Mouse (Mus musculus) erythroblast, adult 5-6 weeks (primary cell): ENCODE data around the gene Olfr1234. TPM values are rescaled to one million over a fixed set of nuclear protein-coding genes. Genes with fewer than 3 reads are reported as not detected.

Experiments used
- ATAC-seq: replicated peaks from 2 replicates; pipeline ENCODE4 v1.8.0; 2016; ENCODE audit warnings: moderate number of reproducible peaks, mild to moderate bottlenecking, moderate TSS enrichment, inconsistent platforms; ENCODE audit not compliant: poor library complexity, low FRiP score, severe bottlenecking
- total RNA-seq, 2 experiments: library from RNA; stranded (forward) in 1 of 2; stranded (reverse) in 1 of 2; fragments of 150-400 nt in 1 of 2; fragments of 200-764, 138-1000 nt in 1 of 2; gene quantifications; 2 replicates each; pipeline versions ENCODE4 v1.2.3 to v1.2.4; 2015 to 2017; ENCODE audit warnings: low replicate concordance in 2 of 2

The Olfr1234 gene
- total RNA-seq (2015; ENCODE audit: low replicate concordance) (not detected in 2 replicates), total RNA-seq (2017; ENCODE audit: low replicate concordance) (not detected in 2 replicates)

GRCm38 (mm10) chr2:89364765-89365164, at the start of gene Olfr1234:
Gene Olfr1234 (minus strand): TSS chr2:89364865.
- no peak for ATAC-seq

GRCm38 (mm10) chr2:89409576-89409975, 44.9 kb upstream of the Olfr1234 start, which contains the start of gene Olfr1238:
Gene Olfr1238 (minus strand): TSS chr2:89409676.
- ATAC-seq: no peak

- no peak for ATAC-seq
Observed at GRCm38 (mm10) chr2:89400882-89401281, 36.2 kb upstream of the Olfr1234 start.

GRCm38 (mm10) chr2:89342298-89342697, 22.4 kb downstream of the Olfr1234 start, which contains the start of gene Olfr1233:
Gene Olfr1233 (minus strand): TSS chr2:89342398.
- ATAC-seq: no peak

GRCm38 (mm10) chr2:89329575-89329974, 35.1 kb downstream of the Olfr1234 start, which contains the start of gene Olfr1232:
Gene Olfr1232 (minus strand): TSS chr2:89329675.
- no peak for ATAC-seq

Other genes starting within 250 kb of the Olfr1234 start
- not detected in 2 replicates for gene Olfr1221, start 247.6 kb downstream of the Olfr1234 start, total RNA-seq (2015; ENCODE audit: low replicate concordance)
- not detected in 2 replicates for gene Olfr1221, start 247.6 kb downstream of the Olfr1234 start, total RNA-seq (2017; ENCODE audit: low replicate concordance)
- 0.21 TPM in 1 of 2 replicates, not detected in the other for gene Olfr1222, start 231.8 kb downstream of the Olfr1234 start, total RNA-seq (2015; ENCODE audit: low replicate concordance)
- gene Olfr1222, start 231.8 kb downstream of the Olfr1234 start, total RNA-seq (2017; ENCODE audit: low replicate concordance): not detected in 2 replicates
- not detected in 2 replicates for gene Olfr1223, start 213.3 kb downstream of the Olfr1234 start, total RNA-seq (2015; ENCODE audit: low replicate concordance)
- not detected in 2 replicates for gene Olfr1223, start 213.3 kb downstream of the Olfr1234 start, total RNA-seq (2017; ENCODE audit: low replicate concordance)
- gene Olfr1224-ps1, start 200.8 kb downstream of the Olfr1234 start, total RNA-seq (2015; ENCODE audit: low replicate concordance): not detected in 2 replicates
- not detected in 2 replicates for gene Olfr1224-ps1, start 200.8 kb downstream of the Olfr1234 start, total RNA-seq (2017; ENCODE audit: low replicate concordance)
- not detected in 2 replicates for gene Olfr1225, start 190.2 kb downstream of the Olfr1234 start, total RNA-seq (2015; ENCODE audit: low replicate concordance)
- not detected in 2 replicates for gene Olfr1225, start 190.2 kb downstream of the Olfr1234 start, total RNA-seq (2017; ENCODE audit: low replicate concordance)
- not detected in 2 replicates for gene Olfr1226, start 164.8 kb downstream of the Olfr1234 start, total RNA-seq (2015; ENCODE audit: low replicate concordance)
- gene Olfr1226, start 164.8 kb downstream of the Olfr1234 start, total RNA-seq (2017; ENCODE audit: low replicate concordance): not detected in 2 replicates
- not detected in 2 replicates for gene Olfr1228, start 110.8 kb downstream of the Olfr1234 start, total RNA-seq (2015; ENCODE audit: low replicate concordance)
- gene Olfr1228, start 110.8 kb downstream of the Olfr1234 start, total RNA-seq (2017; ENCODE audit: low replicate concordance): not detected in 2 replicates
- not detected in 2 replicates for gene Olfr1229, start 76.9 kb downstream of the Olfr1234 start, total RNA-seq (2015; ENCODE audit: low replicate concordance)
- gene Olfr1229, start 76.9 kb downstream of the Olfr1234 start, total RNA-seq (2017; ENCODE audit: low replicate concordance): not detected in 2 replicates
- gene Olfr1230, start 67.6 kb downstream of the Olfr1234 start, total RNA-seq (2015; ENCODE audit: low replicate concordance): not detected in 2 replicates
- gene Olfr1230, start 67.6 kb downstream of the Olfr1234 start, total RNA-seq (2017; ENCODE audit: low replicate concordance): not detected in 2 replicates
- not detected in 2 replicates for gene Olfr1231, start 57.8 kb downstream of the Olfr1234 start, total RNA-seq (2015; ENCODE audit: low replicate concordance)
- gene Olfr1231, start 57.8 kb downstream of the Olfr1234 start, total RNA-seq (2017; ENCODE audit: low replicate concordance): not detected in 2 replicates
- gene Olfr1232, start 35.2 kb downstream of the Olfr1234 start, total RNA-seq (2015; ENCODE audit: low replicate concordance): not detected in 2 replicates
- gene Olfr1232, start 35.2 kb downstream of the Olfr1234 start, total RNA-seq (2017; ENCODE audit: low replicate concordance): not detected in 2 replicates
- gene Olfr1233, start 22.5 kb downstream of the Olfr1234 start, total RNA-seq (2015; ENCODE audit: low replicate concordance): not detected in 2 replicates
- not detected in 2 replicates for gene Olfr1233, start 22.5 kb downstream of the Olfr1234 start, total RNA-seq (2017; ENCODE audit: low replicate concordance)
- not detected in 2 replicates for gene Olfr1238, start 44.8 kb upstream of the Olfr1234 start, total RNA-seq (2015; ENCODE audit: low replicate concordance)
- gene Olfr1238, start 44.8 kb upstream of the Olfr1234 start, total RNA-seq (2017; ENCODE audit: low replicate concordance): not detected in 2 replicates
- not detected in 2 replicates for gene Olfr1239, start 55.5 kb upstream of the Olfr1234 start, total RNA-seq (2015; ENCODE audit: low replicate concordance)
- not detected in 2 replicates for gene Olfr1239, start 55.5 kb upstream of the Olfr1234 start, total RNA-seq (2017; ENCODE audit: low replicate concordance)
- gene Olfr1240, start 78.1 kb upstream of the Olfr1234 start, total RNA-seq (2015; ENCODE audit: low replicate concordance): not detected in 2 replicates
- not detected in 2 replicates for gene Olfr1240, start 78.1 kb upstream of the Olfr1234 start, total RNA-seq (2017; ENCODE audit: low replicate concordance)
- gene Olfr1241, start 122.3 kb upstream of the Olfr1234 start, total RNA-seq (2015; ENCODE audit: low replicate concordance): not detected in 2 replicates
- not detected in 2 replicates for gene Olfr1241, start 122.3 kb upstream of the Olfr1234 start, total RNA-seq (2017; ENCODE audit: low replicate concordance)
- not detected in 2 replicates for gene Olfr1242, start 133.5 kb upstream of the Olfr1234 start, total RNA-seq (2015; ENCODE audit: low replicate concordance)
- gene Olfr1242, start 133.5 kb upstream of the Olfr1234 start, total RNA-seq (2017; ENCODE audit: low replicate concordance): not detected in 2 replicates
- gene Olfr1243, start 166.6 kb upstream of the Olfr1234 start, total RNA-seq (2015; ENCODE audit: low replicate concordance): not detected in 2 replicates
- not detected in 2 replicates for gene Olfr1243, start 166.6 kb upstream of the Olfr1234 start, total RNA-seq (2017; ENCODE audit: low replicate concordance)
- gene Olfr1245, start 213.6 kb upstream of the Olfr1234 start, total RNA-seq (2015; ENCODE audit: low replicate concordance): not detected in 2 replicates
- gene Olfr1245, start 213.6 kb upstream of the Olfr1234 start, total RNA-seq (2017; ENCODE audit: low replicate concordance): 2.1 TPM in 1 of 2 replicates, not detected in the other
- gene Olfr1246, start 228.3 kb upstream of the Olfr1234 start, total RNA-seq (2015; ENCODE audit: low replicate concordance): not detected in 2 replicates
- not detected in 2 replicates for gene Olfr1246, start 228.3 kb upstream of the Olfr1234 start, total RNA-seq (2017; ENCODE audit: low replicate concordance)
- not detected in 2 replicates for gene Olfr1247, start 249.3 kb upstream of the Olfr1234 start, total RNA-seq (2015; ENCODE audit: low replicate concordance)
- gene Olfr1247, start 249.3 kb upstream of the Olfr1234 start, total RNA-seq (2017; ENCODE audit: low replicate concordance): not detected in 2 replicates